Mouse (Mus musculus) spleen, postnatal 36 days (tissue): ENCODE results near the gene Tars2.

Source experiments
- DNase-seq, 2 experiments: peaks; one replicate each; pipeline ENCODE4 v3.0.0; 2022; ENCODE audit warnings: low spot score in 2 of 2, mixed read lengths in 1 of 2

Gene Tars2

DNA sequence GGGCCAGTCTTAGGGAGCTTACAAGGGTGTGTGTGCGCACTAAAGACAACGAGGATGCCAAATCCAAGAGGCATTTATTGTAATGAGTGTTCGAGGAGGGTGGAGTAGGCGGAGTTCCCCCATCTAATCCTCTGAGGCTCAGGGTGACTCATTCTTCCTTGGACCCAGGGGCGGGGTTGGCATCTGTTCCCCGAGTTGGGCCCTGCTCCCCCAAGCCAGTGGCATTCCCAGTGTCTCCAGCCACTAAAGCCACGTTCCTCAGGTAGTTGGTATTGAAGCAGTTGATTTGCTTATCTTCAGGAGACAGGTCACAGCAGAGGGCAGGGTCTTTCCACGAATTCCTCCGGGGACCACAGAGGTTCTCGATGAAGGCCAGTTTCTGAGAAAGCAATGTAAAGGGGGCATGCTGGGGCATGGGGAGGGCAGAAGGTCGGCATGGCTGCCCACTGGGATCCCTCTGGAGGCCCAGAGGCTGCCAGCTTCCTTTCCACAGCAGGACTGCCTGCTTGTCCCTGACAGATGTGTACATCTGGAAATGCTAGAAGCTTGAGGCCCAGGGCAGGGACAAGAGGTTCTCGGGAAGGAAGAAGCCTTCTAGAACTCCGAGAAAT, 25.8 kb downstream of the Tars2 start:
- no peak for DNase-seq

DNA sequence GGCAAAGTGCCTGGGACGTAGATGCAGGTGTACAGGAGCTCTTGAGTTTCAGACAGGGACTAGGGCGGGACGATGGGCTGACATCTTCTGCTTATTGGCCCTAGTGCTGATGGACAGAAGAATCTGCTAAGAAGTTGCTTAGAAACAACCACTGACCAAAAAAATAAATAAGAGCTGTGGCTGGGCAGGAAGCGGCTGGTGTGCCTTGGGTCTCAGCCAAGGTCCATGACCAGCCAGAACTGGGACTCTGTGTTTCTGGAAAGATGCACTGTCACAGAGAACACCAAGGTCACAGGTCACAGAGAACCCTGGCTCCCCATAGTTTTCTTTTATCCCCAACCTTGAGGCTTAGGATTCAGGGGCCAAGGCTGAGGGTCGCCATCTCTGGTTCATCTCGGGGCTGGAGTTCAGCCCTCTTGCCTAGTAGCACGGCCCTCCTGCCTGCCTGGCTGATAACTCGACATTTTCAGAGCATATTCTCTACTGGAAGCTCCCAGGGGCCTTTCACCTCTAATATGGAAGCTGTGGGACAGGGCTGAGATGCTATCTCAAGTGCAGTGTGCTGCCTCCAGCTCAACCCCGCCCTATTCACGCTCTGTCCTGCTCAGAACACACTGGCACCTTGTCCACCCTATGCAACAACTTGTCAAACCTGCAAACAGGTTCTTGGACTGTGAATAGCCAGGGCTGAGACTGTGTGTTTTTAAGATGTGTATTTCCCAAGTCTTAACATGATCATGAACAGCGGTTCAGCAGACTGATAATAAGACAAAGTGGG, 27.1 kb downstream of the Tars2 start:
- no peak for DNase-seq

DNA sequence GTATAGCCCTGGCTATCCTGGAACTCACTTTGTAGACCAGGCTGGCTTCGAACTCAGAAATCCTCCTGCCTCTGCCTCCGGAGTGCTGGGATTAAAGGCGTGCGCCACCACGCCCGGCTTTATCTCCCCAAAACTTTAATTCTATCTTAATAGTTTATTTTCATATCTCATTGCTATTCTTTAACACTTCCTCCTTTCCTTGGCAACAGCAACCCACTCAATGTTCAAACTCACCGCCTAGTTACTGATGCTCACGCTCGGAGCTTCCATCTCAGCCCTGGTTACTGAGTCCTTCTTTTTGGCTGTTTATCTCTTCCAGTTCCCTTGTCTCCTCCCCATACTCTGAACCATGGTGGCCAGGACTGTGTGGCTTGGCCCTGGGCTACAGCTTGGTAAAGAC, 27.7 kb downstream of the Tars2 start:
- no peak for DNase-seq

DNA sequence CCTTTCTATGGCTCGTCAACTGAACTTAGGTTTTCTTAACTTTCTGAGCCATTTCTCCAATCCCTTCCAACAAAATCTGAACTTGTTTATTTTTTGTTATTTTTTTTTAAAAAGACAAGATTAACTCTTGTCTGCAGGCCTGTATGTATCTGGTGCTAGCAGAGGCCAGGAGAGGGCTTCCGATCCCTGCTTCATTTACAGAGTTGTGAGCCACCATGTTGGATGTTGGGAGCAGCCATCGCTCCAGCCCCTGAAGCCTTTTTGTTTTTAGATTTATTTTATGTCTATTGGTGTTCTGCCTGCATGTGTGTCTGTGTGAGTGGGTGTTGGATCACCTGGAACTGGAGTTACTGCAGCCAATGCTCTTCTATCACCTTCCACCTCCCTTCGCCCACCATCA, 28.2 kb downstream of the Tars2 start:
- no peak for DNase-seq

DNA sequence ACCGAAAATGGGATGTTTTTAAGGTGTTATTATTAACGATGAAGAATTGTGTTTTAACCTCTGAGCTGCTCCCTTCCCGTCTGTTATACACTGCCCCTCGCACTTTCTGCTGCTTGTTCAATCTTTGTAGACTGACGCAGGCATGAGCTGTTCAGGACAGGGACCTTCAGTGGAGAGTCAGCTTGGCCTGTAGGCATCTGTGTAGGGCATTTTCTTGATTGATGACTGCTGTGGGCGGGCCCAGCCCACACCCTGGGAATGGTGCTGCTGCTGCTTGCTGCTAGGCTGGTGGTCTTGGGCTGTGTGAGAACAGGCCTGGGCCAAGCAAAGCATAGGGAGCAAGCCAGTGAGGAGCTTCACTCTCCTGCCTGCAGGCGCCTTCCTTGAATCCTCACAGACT, 29.6 kb downstream of the Tars2 start:
- no peak for DNase-seq

DNA sequence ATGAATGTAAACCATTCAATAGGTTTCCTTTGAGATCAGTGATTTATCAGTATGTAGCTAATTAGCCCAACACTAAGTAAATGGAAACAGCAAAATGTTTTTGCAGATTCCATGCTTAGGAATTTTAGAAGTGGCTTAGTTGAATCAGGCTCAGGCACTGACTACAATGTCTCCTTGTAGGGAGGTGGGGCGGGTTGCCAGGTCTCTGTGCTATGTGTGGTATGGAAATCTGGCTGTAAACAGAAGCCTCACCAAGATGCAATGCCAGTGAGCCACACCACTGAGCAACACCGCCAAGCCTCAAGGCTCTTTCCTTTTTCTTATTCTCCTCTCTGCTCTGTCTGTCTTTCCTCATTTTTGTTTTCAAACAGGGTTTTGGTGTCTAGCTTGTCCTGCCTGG, 31.1 kb downstream of the Tars2 start:
- no peak for DNase-seq

DNA sequence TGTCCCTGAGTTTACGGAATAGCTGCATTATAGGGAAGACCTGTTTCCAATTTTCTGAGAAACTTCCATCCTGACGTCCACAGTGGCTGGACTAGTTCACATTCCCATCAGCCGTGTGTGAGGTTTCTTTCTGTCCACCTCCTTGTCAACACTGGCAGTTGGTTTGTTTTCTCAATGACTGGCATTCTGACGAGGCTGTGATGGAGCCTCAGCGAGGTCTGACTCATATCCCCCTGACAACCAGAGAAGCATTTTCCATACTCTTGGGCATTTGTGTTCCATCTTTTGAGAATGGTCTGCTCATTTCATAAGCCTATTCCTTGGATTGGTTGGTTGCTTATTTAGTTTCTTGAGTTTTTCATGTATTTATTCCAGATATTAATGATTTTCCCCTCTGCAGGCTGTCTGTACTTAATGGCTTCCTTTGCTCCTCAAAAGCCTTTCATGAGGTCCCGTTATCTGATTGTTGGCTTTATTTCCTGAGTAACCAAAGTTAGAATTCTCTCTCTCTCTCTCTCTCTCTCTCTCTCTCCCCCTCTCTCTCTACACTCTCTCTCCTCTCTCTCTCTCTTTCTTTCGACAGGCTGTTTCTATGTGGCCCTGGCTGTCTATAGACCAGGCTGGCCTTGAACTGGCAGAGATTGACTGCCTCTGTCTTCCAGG, 33.2 kb downstream of the Tars2 start:
- no peak for DNase-seq

DNA sequence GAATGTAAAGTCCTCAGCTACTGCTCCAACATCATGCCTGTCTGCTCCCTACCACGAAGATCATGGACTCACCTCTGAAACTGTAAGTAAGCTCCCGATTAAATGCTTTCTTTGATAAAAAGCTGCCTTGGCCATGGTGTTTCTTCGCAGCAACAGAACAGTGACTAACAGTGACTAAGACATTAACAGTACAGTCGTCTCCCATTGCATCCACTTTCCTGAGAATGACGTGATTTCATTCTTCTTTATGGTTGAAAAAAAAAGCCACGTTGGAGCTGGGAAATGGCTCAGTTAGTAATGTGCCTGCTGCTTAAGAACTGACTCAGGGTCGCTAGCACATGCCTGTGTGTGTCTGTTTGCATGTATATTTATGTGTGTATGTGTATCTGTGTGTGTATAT, 34.1 kb downstream of the Tars2 start:
- DNase-seq: no peak

DNA sequence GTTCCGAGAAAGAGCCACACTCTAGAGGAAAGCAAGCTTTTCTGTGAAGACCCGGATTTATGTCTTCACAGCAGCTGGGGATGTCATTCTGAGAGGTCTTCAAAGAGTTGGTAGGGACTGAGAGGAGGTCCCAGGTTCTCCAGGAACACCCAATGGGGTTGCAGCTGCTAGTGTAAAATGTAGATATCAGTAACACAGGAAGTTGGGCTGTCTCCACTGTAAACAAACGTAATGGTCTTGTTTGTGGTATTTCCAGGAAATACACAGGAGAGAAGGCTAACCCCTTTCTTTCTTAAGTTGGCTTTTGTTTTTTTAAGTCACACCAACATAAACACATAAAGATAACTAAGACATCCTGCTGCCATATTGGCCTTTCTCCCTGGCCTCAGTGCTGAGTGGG, 37.6 kb downstream of the Tars2 start:
- no peak for DNase-seq

DNA sequence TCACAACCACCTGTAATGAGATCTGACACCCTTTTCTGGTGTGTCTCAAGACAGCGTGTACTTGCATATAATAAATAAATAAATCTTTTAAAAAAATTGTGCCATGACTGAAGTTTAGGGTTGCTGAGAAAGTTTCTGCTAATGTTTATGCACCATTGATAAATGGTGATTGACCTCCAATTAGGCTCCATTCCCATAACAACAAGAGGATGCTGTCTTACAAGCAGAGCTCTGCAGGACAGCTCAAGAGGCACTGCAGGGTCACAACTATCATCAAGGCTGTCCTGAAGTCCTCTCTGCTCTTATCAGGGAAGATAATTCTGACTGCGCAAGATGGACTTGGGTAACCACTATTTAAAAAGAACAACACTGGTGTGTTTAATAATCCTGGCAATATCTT, 41.9 kb downstream of the Tars2 start:
- no peak for DNase-seq

DNA sequence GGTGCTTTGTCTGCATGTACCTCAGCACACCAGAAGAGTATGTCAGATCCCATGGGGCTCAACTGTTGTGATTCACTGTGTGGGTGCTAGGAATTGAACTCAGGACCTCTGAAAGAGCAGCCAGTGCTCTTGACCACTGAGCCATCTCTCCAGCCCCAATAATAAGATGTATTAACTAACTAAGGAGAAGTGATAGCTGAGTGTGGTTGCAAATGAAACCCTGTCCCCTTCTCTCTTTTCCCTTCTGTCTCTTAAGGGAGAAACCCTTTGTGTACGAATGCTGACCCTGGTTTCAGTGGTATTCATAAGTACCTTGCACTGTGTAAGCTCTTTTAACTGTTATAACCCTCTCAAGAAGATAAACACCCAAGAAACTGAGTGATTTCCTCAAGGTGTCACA, 43.9 kb downstream of the Tars2 start:
- DNase-seq: no peak

DNA sequence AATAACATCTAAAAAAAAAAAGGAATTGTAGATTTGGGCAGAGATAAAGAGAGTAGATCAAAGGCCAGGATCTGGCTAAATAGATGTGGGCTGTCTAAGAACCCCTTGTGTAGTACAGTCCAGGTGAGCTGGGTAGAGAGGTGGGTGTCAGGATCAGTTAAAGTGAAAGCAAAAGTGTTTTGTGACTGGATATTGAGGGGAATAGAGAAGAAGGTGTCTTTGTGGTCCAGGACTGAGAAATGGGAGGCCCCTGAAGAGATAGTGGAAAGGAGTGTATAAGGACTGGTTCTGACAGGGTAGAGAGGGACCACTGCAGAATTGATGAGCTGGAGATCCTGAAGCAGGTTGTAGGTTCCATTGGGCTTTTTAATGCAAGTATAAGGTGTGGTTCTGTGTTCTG, 50.0 kb downstream of the Tars2 start:
- no peak for DNase-seq

DNA sequence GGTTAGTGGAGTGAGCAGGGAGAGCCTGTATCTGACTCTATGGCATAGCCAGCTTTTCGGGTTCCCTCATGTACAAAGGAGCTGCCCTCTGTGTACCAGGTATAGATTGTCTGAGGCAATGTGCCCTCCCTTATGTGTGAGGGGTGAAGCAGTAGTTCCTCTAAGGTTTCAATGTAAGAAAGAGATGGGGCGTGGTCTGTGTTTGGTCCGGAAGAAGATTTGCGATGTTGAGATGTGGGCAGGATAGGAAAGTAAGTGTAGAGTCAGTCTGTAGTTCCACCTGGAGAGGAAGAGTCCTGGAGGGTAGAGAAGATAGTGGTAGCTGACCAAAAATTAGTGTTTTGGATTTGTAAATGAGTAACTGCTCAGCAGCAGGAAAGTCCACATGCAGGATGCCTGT, 51.0 kb downstream of the Tars2 start:
- peak in 1 of 2 experiments; percentile 26 for DNase-seq

DNA sequence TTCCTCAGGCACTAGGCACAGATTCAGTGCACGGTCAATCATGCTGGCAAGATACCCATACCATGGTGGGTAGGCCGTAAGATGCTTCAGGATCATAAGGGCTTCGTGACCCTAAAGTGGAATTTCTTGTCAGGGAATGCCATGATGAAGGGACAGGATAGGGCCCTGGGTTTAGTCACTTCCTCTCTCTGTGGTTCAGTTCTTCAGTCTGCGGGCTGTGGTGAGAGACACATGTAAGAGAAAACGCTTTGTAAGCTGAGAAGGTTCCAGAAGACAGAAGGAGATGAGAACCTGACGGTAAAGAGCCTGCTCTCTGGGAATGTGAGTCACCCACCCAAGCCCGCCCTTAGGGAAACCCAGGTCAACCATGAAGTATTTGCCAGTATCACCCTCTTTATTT, 52.5 kb downstream of the Tars2 start:
- DNase-seq: peak; percentile 36 to 44

DNA sequence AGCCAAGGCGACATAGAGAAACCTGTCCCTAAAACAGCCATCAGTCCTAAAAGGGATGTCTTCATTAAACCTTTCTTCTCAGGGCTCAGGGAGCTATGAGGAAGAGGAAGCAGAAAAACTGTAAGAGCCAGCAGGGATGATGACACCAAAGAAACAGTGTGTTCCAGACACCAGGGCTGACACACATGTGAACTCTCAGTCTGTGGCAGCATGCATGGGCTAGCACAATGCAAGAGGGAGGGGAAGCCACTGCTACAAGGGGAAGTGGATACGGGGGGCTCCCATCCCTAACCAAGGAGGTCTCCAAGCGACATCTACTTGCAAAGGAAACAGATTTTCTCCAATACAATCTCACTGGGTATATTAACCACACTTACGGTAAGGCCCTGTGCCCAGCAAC, 53.7 kb downstream of the Tars2 start:
- DNase-seq: no peak

DNA sequence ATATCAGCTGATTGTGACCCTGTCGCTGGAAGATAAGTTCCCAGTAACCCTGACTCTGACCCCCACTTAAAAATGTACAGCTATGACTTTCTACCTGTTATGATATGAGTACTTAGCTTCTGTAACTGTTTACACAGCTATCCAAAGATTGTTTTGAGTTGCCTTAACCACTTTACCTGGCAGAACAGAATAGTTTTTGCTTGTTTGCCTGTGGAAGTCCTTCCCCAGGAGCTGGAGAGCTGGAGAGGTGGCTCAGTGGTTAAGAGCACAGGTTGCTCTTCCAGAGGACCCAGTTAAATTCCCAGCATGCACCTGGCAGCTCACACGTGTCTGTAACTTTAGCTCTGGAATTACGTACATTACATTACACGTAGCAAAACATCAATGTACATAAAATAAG, 55.4 kb downstream of the Tars2 start:
- DNase-seq: no peak

DNA sequence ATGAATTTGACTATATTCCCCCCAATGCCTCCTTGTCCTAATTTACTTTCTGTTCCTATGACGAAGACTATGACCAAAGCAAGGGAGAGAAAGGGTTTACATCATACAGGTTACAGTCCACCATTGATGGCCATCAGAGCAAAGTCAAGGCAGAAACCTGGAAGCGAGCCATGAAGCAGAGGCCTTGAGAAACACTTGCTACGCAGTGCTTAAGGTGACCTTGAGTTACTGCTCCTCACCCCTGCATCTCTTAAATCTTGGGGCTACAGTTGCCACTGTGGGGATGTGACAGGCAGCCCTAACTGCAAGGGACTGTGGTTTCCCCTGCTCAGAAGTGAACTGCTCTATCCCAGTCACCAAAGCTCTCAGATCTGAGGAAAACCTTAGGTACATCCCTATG, 56.7 kb downstream of the Tars2 start:
- DNase-seq: no peak

DNA sequence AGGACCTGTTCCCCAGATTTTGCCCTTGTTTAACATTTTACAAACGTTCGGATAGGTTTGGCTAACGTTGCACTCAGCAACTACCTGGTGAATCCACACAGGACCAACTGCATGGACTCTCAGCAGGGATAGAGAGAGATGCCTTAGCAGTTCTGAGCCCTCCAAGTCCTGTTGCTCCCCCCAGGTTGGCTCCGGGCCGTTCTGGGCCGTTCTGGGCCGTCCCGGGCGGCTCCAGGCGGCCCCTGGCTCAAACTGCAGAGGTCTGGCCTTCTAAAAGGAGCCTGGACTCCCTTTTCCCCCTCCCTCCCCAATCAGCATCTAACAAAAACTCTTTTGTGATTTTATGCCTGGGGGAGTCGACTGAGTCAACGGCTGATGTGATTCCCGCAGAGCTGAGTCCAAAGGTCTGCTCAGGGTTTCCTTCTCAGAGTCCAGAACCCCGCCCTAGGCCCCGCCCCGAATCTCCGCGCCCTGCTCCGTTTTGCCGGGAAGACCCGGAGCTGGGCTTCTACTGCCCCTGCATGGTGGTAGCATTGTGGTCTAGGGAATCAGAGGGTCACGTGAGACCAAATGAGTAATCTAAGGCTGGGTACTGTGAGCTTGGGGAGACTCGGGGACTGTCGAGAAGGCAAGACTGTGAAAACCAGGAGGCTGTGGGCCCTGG, 58.0 kb downstream of the Tars2 start:
- DNase-seq: no peak

DNA sequence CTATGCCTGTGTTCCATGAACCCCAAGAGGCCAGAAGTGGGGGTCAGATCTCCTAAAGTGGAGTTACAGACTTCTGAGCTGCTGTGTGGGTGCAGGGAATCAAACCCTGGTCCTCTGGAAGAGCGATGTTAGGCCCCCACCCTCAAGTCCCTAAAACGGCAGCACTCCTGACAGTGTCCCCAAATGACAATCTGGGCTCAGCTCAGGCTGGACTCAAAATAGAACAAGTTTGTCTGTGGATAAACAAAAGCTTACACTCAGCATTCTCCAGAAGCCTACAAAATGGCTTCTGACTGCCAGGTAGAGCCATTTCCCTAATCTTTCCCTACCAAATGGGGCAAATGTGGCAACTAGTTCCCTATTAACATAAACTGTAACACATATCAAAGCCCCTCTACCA, 58.9 kb downstream of the Tars2 start:
- DNase-seq: no peak

DNA sequence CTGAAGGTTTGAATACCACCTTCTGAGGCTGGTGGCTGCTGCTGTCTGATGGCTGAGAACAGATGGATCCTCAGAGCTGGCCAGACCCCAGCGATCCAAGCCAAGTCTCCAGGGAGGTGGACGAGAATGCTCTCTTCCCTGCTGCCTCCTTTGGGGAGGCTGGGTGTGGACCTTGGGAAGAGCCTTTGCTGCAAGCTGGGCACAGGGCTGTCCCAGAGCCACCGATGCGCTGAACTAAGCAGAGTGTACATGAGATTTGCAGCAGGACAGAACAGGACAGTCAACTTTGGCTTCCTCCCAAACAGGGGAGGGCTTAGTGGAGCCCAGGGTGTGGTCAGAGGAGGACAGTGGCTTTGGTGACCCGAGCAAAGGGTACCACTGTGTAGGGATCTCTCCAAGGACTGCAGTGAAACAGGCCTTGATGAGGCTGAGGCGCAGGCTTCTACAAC, 59.7 kb downstream of the Tars2 start:
- no peak for DNase-seq

DNA sequence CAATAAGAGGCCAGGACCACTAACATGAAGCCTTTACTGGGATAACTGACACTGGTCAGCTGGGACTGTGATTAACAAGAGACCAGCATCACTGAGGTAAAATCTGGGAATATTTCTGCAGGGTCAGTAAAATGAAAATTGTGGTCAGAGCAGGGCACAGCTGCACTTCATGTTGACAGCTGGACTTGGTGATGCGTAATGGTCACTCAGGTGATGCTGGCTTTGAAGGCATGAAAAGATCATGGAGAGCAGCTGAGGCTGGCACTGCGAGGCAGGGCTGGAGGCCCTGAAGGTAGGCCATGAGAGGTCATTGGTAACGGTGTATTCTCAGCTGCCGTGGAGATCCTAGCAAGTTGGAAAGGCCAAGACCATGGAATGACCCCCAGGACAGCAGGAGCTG, 61.7 kb downstream of the Tars2 start:
- no peak for DNase-seq

DNA sequence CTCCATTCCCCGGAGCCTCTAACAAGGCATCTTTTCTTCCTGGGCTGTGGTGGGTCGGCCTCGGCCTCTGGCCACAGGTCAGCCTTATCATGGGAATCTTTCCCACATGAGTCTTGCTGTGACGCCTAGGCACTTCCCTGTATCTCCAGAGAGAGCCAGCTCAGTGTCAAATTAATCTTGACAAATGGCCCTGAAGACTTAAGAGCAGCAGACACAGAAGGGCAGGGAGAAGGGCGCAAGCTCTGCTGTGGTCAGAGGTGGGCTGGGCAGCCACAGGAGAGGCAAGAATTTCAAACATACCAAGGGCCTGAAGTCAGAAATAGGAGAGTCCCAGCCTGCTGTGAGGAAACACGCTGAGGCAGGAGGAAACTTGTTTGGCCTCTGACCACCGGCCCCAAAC, 63.6 kb downstream of the Tars2 start:
- DNase-seq: no peak

DNA sequence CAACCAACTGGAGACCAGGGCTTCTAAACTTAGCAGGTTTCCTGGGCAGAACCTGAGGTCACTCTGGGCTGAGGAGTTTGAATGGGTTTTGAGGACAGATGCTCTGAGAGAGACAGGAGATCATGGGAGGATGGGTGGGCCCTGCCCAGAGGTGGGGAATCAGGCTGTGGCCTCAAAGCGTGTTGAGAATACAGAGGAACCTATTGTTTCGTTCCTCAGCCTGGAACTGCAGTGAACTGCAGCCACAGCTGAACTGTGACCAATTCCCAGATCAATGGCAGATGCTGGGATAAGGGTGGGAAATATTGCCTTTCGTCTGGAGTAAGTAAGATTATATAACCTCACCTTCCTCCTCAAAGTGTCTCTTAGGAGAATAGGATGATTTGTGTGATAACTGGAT, 64.2 kb downstream of the Tars2 start:
- no peak for DNase-seq
